22 mouse cellular contexts compared by ENCODE assay signal in the genomic region with DNA sequence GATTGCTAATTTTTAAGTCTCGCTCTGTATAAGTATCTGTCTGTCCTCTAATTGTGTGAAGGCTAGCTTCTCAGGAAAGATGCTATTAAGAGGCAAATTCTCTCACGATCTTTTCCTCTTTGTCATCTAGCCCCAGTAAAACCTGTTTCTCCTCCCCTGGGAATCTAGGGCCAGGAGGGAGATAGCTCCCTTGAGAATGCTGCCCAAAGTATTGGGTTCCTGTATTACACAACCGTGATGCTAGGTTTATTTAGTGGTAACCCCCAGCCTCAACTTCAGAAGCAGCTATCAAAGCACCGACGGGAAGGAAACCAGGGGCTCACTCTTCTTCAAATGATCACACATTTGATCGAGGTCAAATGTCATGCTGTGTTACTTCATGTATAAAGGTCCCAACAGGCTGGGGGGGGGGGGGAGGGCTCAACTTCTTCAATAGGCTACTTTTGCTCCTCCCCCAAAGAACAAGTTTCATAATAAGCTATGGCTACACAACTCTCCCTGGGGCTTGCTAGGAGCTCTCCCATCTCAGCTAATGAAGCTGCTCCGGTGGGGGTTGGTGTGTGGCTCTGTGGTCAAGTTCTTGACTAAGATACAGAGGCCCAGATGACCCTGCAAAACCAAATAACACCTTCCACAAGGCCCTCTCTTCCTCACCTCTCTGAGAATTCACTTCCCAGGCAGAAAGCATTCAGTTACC. TPM values are rescaled to one million over a fixed set of nuclear protein-coding genes. Genes with fewer than 3 reads are reported as not detected.
A peak's percentile ranks its signal among the peaks of the same experiment; 100 is the strongest.
DNase-seq lines count a peak whose midpoint lies in the region; ATAC-seq and TF ChIP-seq lines count a peak whose summit lies in the region.
"Had no signal": no experiment of that assay in that cellular context is flagged by ENCODE, and none has a peak within 500 bp of the region (broad histone marks: within the 10 kb centered on the region; RNA-seq: fewer than 3 reads in every experiment).

No protein-coding gene starts in this region.

- H3K9me3 ChIP-seq in forebrain, embryonic 10.5 days: no peaks in the 10 kb centered on the region
- no peaks in the 10 kb centered on the region for H3K9me3 ChIP-seq in forebrain, embryonic 13.5 days (replicated peaks)
- no peaks in the 10 kb centered on the region for H3K9me3 ChIP-seq in CH12.LX (replicated peaks; ENCODE audit: low read length)
- no peaks in the 10 kb centered on the region for H3K9me3 ChIP-seq in embryonic facial prominence, embryonic 15.5 days (replicated peaks)
- no peaks in the 10 kb centered on the region for H3K9me3 ChIP-seq in limb, embryonic 15.5 days
- H3K9me3 ChIP-seq: G1E; heart, embryonic 12.5 days; midbrain, embryonic 12.5 days had no signal

- H3K9ac ChIP-seq in forebrain, embryonic 13.5 days: no peak overlapping the region
- H3K9ac ChIP-seq in CH12.LX (ENCODE audit: insufficient read depth, low read depth): no peak overlapping the region
- no peak overlapping the region for H3K9ac ChIP-seq in embryonic facial prominence, embryonic 15.5 days
- no peak overlapping the region for H3K9ac ChIP-seq in limb, embryonic 15.5 days
- H3K9ac ChIP-seq: heart, embryonic 12.5 days; midbrain, embryonic 12.5 days had no signal

- no peaks in the 10 kb centered on the region for H3K36me3 ChIP-seq in forebrain, embryonic 10.5 days (replicated peaks)
- peaks cover 5% of the 10 kb centered on the region; the same call in 1 of the 2 replicates for H3K36me3 ChIP-seq in forebrain, embryonic 13.5 days (ENCODE audit: poor library complexity, severe bottlenecking)
- no peaks in the 10 kb centered on the region for H3K36me3 ChIP-seq in CH12.LX (replicated peaks in 1 of 2; ENCODE audit: control insufficient read depth in 1 of 2, insufficient read depth in 1 of 2, low read length in 1 of 2)
- no peaks in the 10 kb centered on the region for H3K36me3 ChIP-seq in embryonic facial prominence, embryonic 15.5 days
- H3K36me3 ChIP-seq in limb, embryonic 15.5 days: peaks cover 6% of the 10 kb centered on the region; the same call in 1 of the 2 replicates
- H3K36me3 ChIP-seq: midbrain, embryonic 12.5 days had no signal

- TF ChIP-seq RAD21 in CH12.LX (IDR thresholded peaks at IDR 0.05; ENCODE audit: low read depth, low read length): no peak

- peaks cover 79% of the 10 kb centered on the region for H3K4me1 ChIP-seq in forebrain, embryonic 10.5 days
- H3K4me1 ChIP-seq in forebrain, embryonic 13.5 days: peaks cover 41% of the 10 kb centered on the region
- peaks cover 6 to 33% of the 10 kb centered on the region in 2 experiments for H3K4me1 ChIP-seq in CH12.LX (ENCODE audit: control insufficient read depth in 1 of 2, insufficient read depth in 2 of 2)
- peaks cover 58% of the 10 kb centered on the region for H3K4me1 ChIP-seq in embryonic facial prominence, embryonic 15.5 days
- H3K4me1 ChIP-seq in limb, embryonic 15.5 days: peaks cover 61% of the 10 kb centered on the region

- WGBS in forebrain, embryonic 10.5 days: 68% methylated on average over 7 of the region's 7 CpGs
- 55% methylated on average over 7 of the region's 7 CpGs for whole genome bisulfite sequencing in forebrain, embryonic 13.5 days
- WGBS in embryonic facial prominence, embryonic 15.5 days: 55% methylated on average over 7 of the region's 7 CpGs
- 61% methylated on average over 7 of the region's 7 CpGs for WGBS in limb, embryonic 15.5 days

- in situ Hi-C loops in CH12.LX (cut with MboI; ENCODE audit: low pct_ligation_motif_present, low pct_unique_long_range_greater_than_20kb, low sequenced_read_pairs): no loop called here

- no peak for TF ChIP-seq EP300 in CH12.LX (IDR thresholded peaks at IDR 0.05; ENCODE audit: low read length)

- peak overlapping the region; percentile 35; the same call in 1 of the 2 replicates for H3K27ac ChIP-seq in forebrain, embryonic 10.5 days
- no peak overlapping the region for H3K27ac ChIP-seq in forebrain, embryonic 13.5 days
- H3K27ac ChIP-seq in CH12.LX (ENCODE audit: insufficient read depth, low read depth): no peak overlapping the region
- H3K27ac ChIP-seq in embryonic facial prominence, embryonic 15.5 days (replicated peaks): peak overlapping the region; percentile 39; the same call in 1 of the 2 replicates
- H3K27ac ChIP-seq in limb, embryonic 15.5 days: peak overlapping the region; percentile 43; the same call in 1 of the 2 replicates
- H3K27ac ChIP-seq in layer of hippocampus, adult 2 months: no peak overlapping the region
- H3K27ac ChIP-seq: midbrain, embryonic 12.5 days had no signal

- H3K27me3 ChIP-seq in forebrain, embryonic 10.5 days (ENCODE audit: poor library complexity, severe bottlenecking): peaks cover 63% of the 10 kb centered on the region
- H3K27me3 ChIP-seq in forebrain, embryonic 13.5 days: no peaks in the 10 kb centered on the region
- H3K27me3 ChIP-seq in CH12.LX (replicated peaks): peaks cover 3% of the 10 kb centered on the region
- no peaks in the 10 kb centered on the region for H3K27me3 ChIP-seq in embryonic facial prominence, embryonic 15.5 days
- no peaks in the 10 kb centered on the region for H3K27me3 ChIP-seq in limb, embryonic 15.5 days
- H3K27me3 ChIP-seq: heart, embryonic 12.5 days; midbrain, embryonic 12.5 days had no signal

- no peak for TF ChIP-seq CTCF in CH12.LX (conservative IDR thresholded peaks at IDR 0.05 in 1 of 2, IDR thresholded peaks at IDR 0.05 in 1 of 2; ENCODE audit: low read depth in 2 of 2, low read length in 2 of 2)
- TF ChIP-seq CTCF in layer of hippocampus, adult 2 months (conservative IDR thresholded peaks at IDR 0.05): no peak

- no peak for DNase-seq in forebrain, embryonic 10.5 days (ENCODE audit: extremely low spot score, low spot score)
- DNase-seq in CH12.LX (ENCODE audit: extremely low read depth): no peak
- DNase-seq in layer of hippocampus, adult 2 months (ENCODE audit: low spot score in 2 of 2): no peak
- no peak for DNase-seq in Muller cell, postnatal 12 days (ENCODE audit: inconsistent ontology term)
- no peak for DNase-seq in embryo, embryonic 10 days (ENCODE audit: low spot score)
- DNase-seq: adrenal gland, adult 2 months; cerebellum, adult 8-10 months; cerebellum, postnatal 36 days; heart, adult 11 months; heart, postnatal 10 days; lung, adult 18-20 months; lung, postnatal 10 days; right cerebral cortex, postnatal 14 days had no signal

- no peaks in the 10 kb centered on the region for H3K79me2 ChIP-seq in CH12.LX (replicated peaks; ENCODE audit: control insufficient read depth, extremely low read depth, insufficient read depth, poor library complexity, severe bottlenecking)

- H3K4me3 ChIP-seq in forebrain, embryonic 10.5 days: no peak overlapping the region
- H3K4me3 ChIP-seq in forebrain, embryonic 13.5 days: no peak overlapping the region
- no peak overlapping the region for H3K4me3 ChIP-seq in CH12.LX (replicated peaks in 1 of 3; ENCODE audit: low read depth in 2 of 3, low read length in 2 of 3, poor library complexity in 1 of 3)
- H3K4me3 ChIP-seq in embryonic facial prominence, embryonic 15.5 days (replicated peaks): no peak overlapping the region
- no peak overlapping the region for H3K4me3 ChIP-seq in limb, embryonic 15.5 days
- H3K4me3 ChIP-seq in layer of hippocampus, adult 2 months: no peak overlapping the region
- H3K4me3 ChIP-seq: erythroblast, embryonic 14.5 days; heart, embryonic 12.5 days; midbrain, embryonic 12.5 days had no signal

- TF ChIP-seq POLR2A in CH12.LX (IDR thresholded peaks at IDR 0.05; ENCODE audit: low read depth, low read length): no peak

- H3K4me2 ChIP-seq in forebrain, embryonic 13.5 days: no peak overlapping the region
- H3K4me2 ChIP-seq in CH12.LX (ENCODE audit: insufficient read depth, low read depth, poor library complexity, severe bottlenecking): peak overlapping the region; percentile 10; the same call in 1 of the 2 replicates
- H3K4me2 ChIP-seq in embryonic facial prominence, embryonic 15.5 days (replicated peaks): no peak overlapping the region
- no peak overlapping the region for H3K4me2 ChIP-seq in limb, embryonic 15.5 days
- H3K4me2 ChIP-seq: heart, embryonic 12.5 days; midbrain, embryonic 12.5 days had no signal

- no peak for ATAC-seq in forebrain, embryonic 13.5 days
- no peak for ATAC-seq in embryonic facial prominence, embryonic 15.5 days (ENCODE audit: insufficient number of reproducible peaks, low FRiP score, low TSS enrichment, low read depth)
- ATAC-seq in limb, embryonic 15.5 days (ENCODE audit: insufficient number of reproducible peaks, low FRiP score, low TSS enrichment, low read depth): no peak
- ATAC-seq: forebrain, embryonic 14.5 days; intestine, postnatal 0 days had no signal

- dilution Hi-C loops in CH12.LX (cut with MboI; ENCODE audit: extremely low pct_ligation_motif_present, extremely low pct_unique_long_range_greater_than_20kb, low sequenced_read_pairs): no loop called here

TF ChIP-seq in CH12.LX, 34 proteins besides CTCF, POLR2A, EP300 and RAD21:
- TF ChIP-seq ZC3H11A (IDR thresholded peaks at IDR 0.05; ENCODE audit: low read depth, low read length) (no peak), SIN3A (IDR thresholded peaks at IDR 0.05; ENCODE audit: low read length) (0 out of 2 replicates have a peak, but pooled peaks have one; percentile 1), ZMIZ1 (IDR thresholded peaks at IDR 0.05; ENCODE audit: low read depth, low read length) (no peak)

RNA-seq across cellular contexts. Expression of a gene that starts 22.3 kb away (rescaled TPM):
- 2.9 and 3.2 TPM in 2 replicates for polyA plus RNA-seq in forebrain, embryonic 10.5 days (2016; fragmentation: Nextera tagmentation; extraction: Ambion mirVana)
- 7.4 and 7.7 TPM in 2 replicates for polyA plus RNA-seq in forebrain, embryonic 13.5 days (2015; fragmentation: Nextera tagmentation; extraction: Ambion mirVana)
- 0.17 and 0.38 TPM in 2 replicates for total RNA-seq in CH12.LX (2012; rRNA removed)
- 0.61 and 0.91 TPM in 2 replicates for total RNA-seq in CH12.LX (2014; rRNA removed)
- 0.35 and 0.59 TPM in 2 replicates for polyA plus RNA-seq in CH12.LX (2012; ENCODE audit: insufficient read length, low read depth)
- 8.0 and 8.8 TPM in 2 replicates for polyA plus RNA-seq in embryonic facial prominence, embryonic 15.5 days (2015; fragmentation: Nextera tagmentation; extraction: Ambion mirVana)
- 7.9 and 8.5 TPM in 2 replicates for polyA plus RNA-seq in limb, embryonic 15.5 days (2015; fragmentation: Nextera tagmentation; extraction: Ambion mirVana)
- 10 to 100 TPM; 23.3 to 23.6 TPM for total RNA-seq in layer of hippocampus, adult 2 months (2021)

Comparison
In these comparisons a context has a peak if more than half of its experiments do, and no peak if none do; other contexts are left out.
1. H3K27ac ChIP-seq: peak in forebrain, embryonic 10.5 days (single experiment), embryonic facial prominence, embryonic 15.5 days (single experiment) and limb, embryonic 15.5 days (single experiment); none in forebrain, embryonic 13.5 days (single experiment), CH12.LX (single experiment) and layer of hippocampus, adult 2 months (single experiment).